Mouse (Mus musculus) C2C12 (cell line): ENCODE measurements around the gene Furin. TPM values are rescaled to one million over a fixed set of nuclear protein-coding genes. Genes with fewer than 3 reads are reported as not detected.

Experiments used
- H3K27me3 ChIP-seq: one replicate; pipeline ENCODE4 v1.6.1; 2011; ENCODE audit not compliant: control insufficient read depth, insufficient read depth, insufficient read length
- H3K36me3 ChIP-seq: one replicate; pipeline ENCODE4 v1.6.1; 2011; ENCODE audit not compliant: control insufficient read depth, insufficient read depth
- H3K4me3 ChIP-seq: one replicate; pipeline ENCODE4 v1.5.1; 2011; ENCODE audit warnings: mild to moderate bottlenecking, control low read depth; ENCODE audit not compliant: poor library complexity, insufficient read depth, severe bottlenecking
- H3K79me2 ChIP-seq: one replicate; pipeline ENCODE4 v1.6.1; 2011; ENCODE audit not compliant: control insufficient read depth, insufficient read depth
- H3K79me3 ChIP-seq: one replicate; pipeline ENCODE4 v1.6.1; 2011; ENCODE audit warnings: low read depth, control low read depth
- H3ac ChIP-seq: one replicate; pipeline ENCODE3; 2011; ENCODE audit warnings: low read depth; ENCODE audit not compliant: control insufficient read depth, insufficient read length
- CEBPB ChIP-seq: IDR thresholded peaks from one replicate; pipeline ENCODE4 v1.6.1; 2011; ENCODE audit warnings: low read depth, mild to moderate bottlenecking, control low read depth, moderate library complexity
- CTCF ChIP-seq: IDR thresholded peaks from one replicate; pipeline ENCODE4 v1.5.1; 2011; ENCODE audit not compliant: control insufficient read depth, insufficient read depth, insufficient read length
- FOSL1 ChIP-seq: IDR thresholded peaks from one replicate; pipeline ENCODE4 v1.8.0; 2011; ENCODE audit warnings: mild to moderate bottlenecking, low read length; ENCODE audit not compliant: poor library complexity, insufficient read depth, severe bottlenecking
- MAX ChIP-seq: IDR thresholded peaks from one replicate; pipeline ENCODE4 v1.6.1; 2011; ENCODE audit warnings: mild to moderate bottlenecking, control low read depth
- MYOD1 ChIP-seq: IDR thresholded peaks from one replicate; pipeline ENCODE4 v1.6.1; 2011; ENCODE audit warnings: low read depth; ENCODE audit not compliant: control insufficient read depth, insufficient read length
- MYOG ChIP-seq: IDR thresholded peaks from one replicate; pipeline ENCODE4 v1.6.1; 2011; ENCODE audit not compliant: control insufficient read depth, insufficient read length; ENCODE audit errors: extremely low read depth
- USF1 ChIP-seq: IDR thresholded peaks from one replicate; pipeline ENCODE4 v1.6.1; 2011; ENCODE audit warnings: low read depth, mild to moderate bottlenecking, control low read depth, moderate library complexity
- polyA plus RNA-seq: library from polyadenylated mRNA; unstranded; fragments of >200 nt; fragmentation: generic; extraction: Trizol; gene quantifications from one replicate; pipeline ENCODE4 v1.2.1, GENCODE M21; 2012; ENCODE audit warnings: missing spikeins

The Furin gene
- polyA plus RNA-seq, 1 experiment = 63.6 TPM

DNA sequence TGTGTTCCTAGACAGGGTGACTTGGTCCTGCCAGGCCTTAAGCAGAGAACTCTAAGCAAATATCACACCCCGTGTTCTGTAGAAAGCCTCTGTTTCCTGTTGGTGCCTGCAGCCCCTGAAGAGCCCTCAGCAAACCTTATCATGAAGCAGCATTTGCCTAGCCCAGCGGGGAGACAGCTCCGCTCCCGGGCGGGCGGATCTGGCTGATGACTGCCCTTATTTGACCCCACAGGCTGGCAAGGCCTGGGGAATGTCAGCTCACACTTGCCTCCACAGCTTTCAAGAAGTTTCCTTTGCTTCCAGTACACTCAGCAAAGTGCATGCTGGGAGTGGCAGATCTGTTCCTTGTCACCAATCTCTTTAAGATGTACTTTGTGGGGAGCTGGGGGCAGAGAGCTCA lies 40.3 kb upstream of the Furin start:
- Histone ChIP-seq H3K79me3 (no peaks in the 10 kb centered on the region), H3K79me2 (no peaks in the 10 kb centered on the region), H3K36me3 (no peaks in the 10 kb centered on the region), H3K27me3 (no peaks in the 10 kb centered on the region), H3K4me3 (no peak overlapping the region), H3ac (no peak overlapping the region)
- TF ChIP-seq MYOG (no peak), MAX (no peak), MYOD1 (no peak), CEBPB (no peak), CTCF (no peak), USF1 (no peak)

DNA sequence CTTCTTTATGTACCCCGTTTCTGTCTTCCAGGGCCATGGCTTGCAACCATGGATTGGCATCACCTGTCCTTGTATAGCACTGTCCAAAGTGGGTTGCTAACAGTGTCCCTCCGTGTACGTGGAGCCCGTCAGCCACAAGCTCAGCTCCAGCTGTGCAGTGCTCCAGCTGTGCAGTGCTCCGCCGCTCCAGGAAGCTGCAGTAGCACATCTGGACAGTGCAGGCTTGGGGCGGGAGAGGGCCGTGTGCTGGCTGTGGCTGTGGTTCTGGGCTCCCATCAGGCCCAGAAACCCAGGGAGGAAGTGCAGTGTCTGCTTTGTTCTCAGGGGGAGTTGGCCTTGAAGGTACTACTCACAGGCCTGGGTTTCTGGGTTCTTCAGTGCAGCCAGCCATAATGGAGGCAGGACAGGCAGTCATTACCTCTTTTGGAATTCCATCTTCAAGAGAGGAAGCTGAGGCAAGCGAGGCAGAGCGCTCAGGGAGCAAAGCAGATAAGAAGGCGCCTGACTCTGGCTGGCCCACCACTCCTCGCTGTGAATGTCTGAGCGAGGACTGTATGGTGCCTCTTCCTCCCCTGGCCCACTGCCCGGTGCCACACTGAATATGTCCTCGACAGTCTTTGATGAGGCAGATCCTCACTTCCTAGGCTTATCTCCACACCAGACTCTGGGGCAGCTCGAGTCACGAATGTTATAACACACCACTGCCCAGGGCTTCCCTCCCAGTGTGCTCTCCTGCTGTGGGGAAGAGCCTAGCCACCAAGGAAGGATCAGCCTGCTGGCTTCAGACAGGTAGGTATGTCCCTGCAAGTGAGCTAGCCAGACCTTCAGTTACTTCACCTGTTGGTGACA lies 39.4 kb upstream of the Furin start:
- TF ChIP-seq USF1 (no peak), CTCF (no peak), MYOG (no peak), CEBPB (no peak), FOSL1 (no peak), MYOD1 (no peak), MAX (no peak)
- Histone ChIP-seq H3K27me3 (no peaks in the 10 kb centered on the region), H3K79me2 (no peaks in the 10 kb centered on the region), H3ac (no peak overlapping the region), H3K79me3 (no peaks in the 10 kb centered on the region), H3K36me3 (no peaks in the 10 kb centered on the region), H3K4me3 (no peak overlapping the region)

DNA sequence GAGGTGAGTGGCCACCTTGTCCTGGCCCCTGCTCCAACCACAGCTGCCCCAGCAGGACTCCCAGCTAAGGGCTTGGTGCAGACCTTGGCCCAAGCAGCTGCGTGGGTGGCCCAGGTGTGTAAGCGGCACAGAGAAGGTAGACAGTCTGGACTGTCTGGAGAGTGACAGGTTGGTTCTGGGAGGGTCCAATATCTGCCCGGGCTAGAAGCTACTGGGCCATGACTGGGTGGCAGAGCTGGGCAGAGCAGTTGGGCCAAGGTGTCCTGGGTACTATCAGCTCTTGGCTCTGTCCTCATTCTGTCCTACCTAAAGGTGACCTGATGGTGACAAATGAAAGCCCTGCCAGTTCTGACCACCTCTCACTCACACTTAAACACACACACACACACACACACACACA lies 37.9 kb upstream of the Furin start:
- no peaks in the 10 kb centered on the region for H3K36me3 ChIP-seq
- no peaks in the 10 kb centered on the region for H3K79me3 ChIP-seq
- H3ac ChIP-seq = no peak overlapping the region
- no peaks in the 10 kb centered on the region for H3K27me3 ChIP-seq
- TF ChIP-seq CTCF = no peak
- no peak for TF ChIP-seq USF1
- TF ChIP-seq MYOG = no peak
- no peaks in the 10 kb centered on the region for H3K79me2 ChIP-seq
- no peak overlapping the region for H3K4me3 ChIP-seq

DNA sequence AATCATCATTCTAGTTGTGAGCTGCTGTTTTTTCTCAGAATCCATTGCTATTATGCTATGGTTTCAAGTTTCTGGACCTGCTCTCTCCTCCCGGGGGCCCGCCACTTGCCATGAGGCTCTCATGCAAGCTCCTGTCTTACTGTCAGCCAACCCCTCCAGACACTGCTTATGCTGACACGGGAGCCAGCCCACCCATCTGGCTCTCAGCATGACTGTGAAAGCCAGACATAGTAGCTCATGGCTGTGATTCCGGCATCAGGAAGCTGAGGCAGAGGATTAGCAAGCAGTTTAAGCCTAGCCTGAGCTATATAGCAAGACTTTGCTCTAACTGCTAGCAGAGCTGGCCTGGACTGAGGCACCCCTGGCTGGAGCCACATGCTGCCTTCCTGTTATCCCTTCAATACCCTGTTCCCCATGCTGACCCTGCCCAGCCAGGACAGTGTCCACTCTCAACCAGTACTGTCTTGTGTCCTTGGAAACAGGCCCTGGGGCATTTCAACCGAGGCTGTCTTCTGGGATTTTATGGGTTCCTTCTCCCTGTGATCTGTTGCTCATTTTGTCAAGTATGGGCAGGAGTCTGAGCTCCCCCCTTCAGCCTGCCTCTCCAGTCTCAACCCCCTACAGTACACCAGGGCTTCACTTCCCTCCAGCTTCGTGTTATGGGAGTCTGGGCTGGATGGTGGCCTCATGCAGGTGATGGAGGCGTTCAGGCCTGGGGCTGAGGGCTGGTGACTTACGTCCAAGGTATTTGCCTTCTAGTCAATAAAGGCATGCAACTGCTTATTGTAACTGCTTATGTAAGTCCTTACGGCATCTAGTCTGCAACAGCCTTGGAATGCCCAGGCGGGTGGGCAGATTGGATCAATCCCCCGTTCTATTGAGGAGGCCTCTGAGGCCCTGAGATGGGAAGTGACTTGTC lies 37.0 kb upstream of the Furin start:
- Histone ChIP-seq H3K79me2 (no peaks in the 10 kb centered on the region), H3ac (no peak overlapping the region), H3K79me3 (no peaks in the 10 kb centered on the region), H3K4me3 (no peak overlapping the region), H3K36me3 (no peaks in the 10 kb centered on the region), H3K27me3 (no peaks in the 10 kb centered on the region)
- TF ChIP-seq CEBPB (no peak), USF1 (no peak), MYOD1 (no peak), MAX (no peak), MYOG (no peak), CTCF (no peak)

DNA sequence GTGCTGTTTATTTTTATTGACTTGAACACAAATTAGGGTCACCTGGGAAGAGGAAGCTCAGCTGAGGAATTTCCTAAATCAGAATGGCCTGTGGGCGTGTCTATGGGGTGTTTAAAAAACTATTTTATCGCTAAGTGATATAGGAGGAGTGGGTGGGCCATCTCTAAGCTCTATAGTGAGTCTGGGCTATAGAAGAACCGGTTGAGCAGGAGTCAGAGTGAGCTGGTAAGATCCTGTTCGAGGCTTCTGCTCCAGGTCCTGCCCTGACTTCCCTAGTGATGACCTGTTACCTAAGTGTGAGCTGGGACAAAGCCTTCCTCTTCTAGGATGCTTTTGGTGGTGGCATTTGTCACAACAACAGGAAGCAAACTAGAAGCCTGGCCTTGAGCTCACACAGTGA lies 35.4 kb upstream of the Furin start:
- TF ChIP-seq MAX = no peak
- TF ChIP-seq FOSL1 = no peak
- TF ChIP-seq CTCF = no peak
- no peak for TF ChIP-seq USF1
- no peak for TF ChIP-seq CEBPB
- no peak for TF ChIP-seq MYOG
- no peak for TF ChIP-seq MYOD1
- Histone ChIP-seq H3K27me3 (no peaks in the 10 kb centered on the region), H3K4me3 (no peak overlapping the region), H3K79me2 (no peaks in the 10 kb centered on the region), H3ac (no peak overlapping the region), H3K79me3 (no peaks in the 10 kb centered on the region), H3K36me3 (no peaks in the 10 kb centered on the region)
